Mouse (Mus musculus) forebrain, embryonic 13.5 days (tissue): Measurements from ENCODE around the gene AI413582. TPM values are rescaled to one million over a fixed set of nuclear protein-coding genes. Genes with fewer than 3 reads are reported as not detected.
A peak's percentile ranks its signal among the peaks of the same experiment; 100 is the strongest.

Experiments
- ATAC-seq: fragments of 200-750 bp; cut with Nextera tagmentation; 2 replicates; pipeline ENCODE4 v1.8.0; 2017
- H3K27ac ChIP-seq: fragments of 300-500 bp; sonication (generic); 2 replicates; pipeline ENCODE4 v1.5.1; 2015; ENCODE audit warnings: inconsistent platforms, mild to moderate bottlenecking, moderate library complexity
- H3K27me3 ChIP-seq: fragments of 300-500 bp; sonication (generic); 2 replicates; pipeline ENCODE4 v1.6.1; 2015; ENCODE audit warnings: mild to moderate bottlenecking, inconsistent platforms
- H3K36me3 ChIP-seq: fragments of 300-500 bp; sonication (generic); 2 replicates; pipeline ENCODE4 v1.6.1; 2015; ENCODE audit warnings: mild to moderate bottlenecking, inconsistent platforms; ENCODE audit not compliant: poor library complexity, severe bottlenecking
- H3K4me1 ChIP-seq: fragments of 300-500 bp; sonication (generic); 2 replicates; pipeline ENCODE4 v1.6.1; 2015; ENCODE audit warnings: inconsistent platforms
- H3K4me2 ChIP-seq: fragments of 300-500 bp; sonication (generic); 2 replicates; pipeline ENCODE4 v1.6.1; 2015; ENCODE audit warnings: inconsistent platforms, mild to moderate bottlenecking, moderate library complexity
- H3K4me3 ChIP-seq: fragments of 300-500 bp; sonication (generic); 2 replicates; pipeline ENCODE4 v1.5.1; 2015; ENCODE audit warnings: mild to moderate bottlenecking, inconsistent platforms
- H3K9ac ChIP-seq: fragments of 300-500 bp; sonication (generic); 2 replicates; pipeline ENCODE4 v1.6.1; 2015; ENCODE audit warnings: mild to moderate bottlenecking, inconsistent platforms
- H3K9me3 ChIP-seq: fragments of 300-500 bp; sonication (generic); replicated peaks from 2 replicates; pipeline ENCODE4 v1.6.1; 2016; ENCODE audit warnings: inconsistent platforms
- WGBS: fragments of 180-500 bp; shearing (Covaris S2); methylation state at CpG from one replicate; pipeline ENCODE4 v1.1.7; 2015; 5-methylcytosine and 5-hydroxymethylcytosine counted together
- polyA plus RNA-seq: library from polyadenylated mRNA; unstranded; fragments of >200 nt; fragmentation: Nextera tagmentation; extraction: Ambion mirVana; gene quantifications from 2 replicates; pipeline ENCODE4 v1.2.1, GENCODE M21; 2015

AI413582 gene
- polyA plus RNA-seq, 1 experiment from 2014 or later: 22.2 TPM

GRCm38 (mm10) chr17:27523121-27523520, 42.4 kb downstream of the AI413582 start:
- Histone ChIP-seq H3K9me3 (no peaks in the 10 kb centered on the region), H3K36me3 (no peaks in the 10 kb centered on the region), H3K4me3 (no peak overlapping the region), H3K4me1 (peaks cover 18% of the 10 kb centered on the region), H3K4me2 (no peak overlapping the region), H3K27me3 (peaks cover 43% of the 10 kb centered on the region), H3K27ac (no peak overlapping the region), H3K9ac (no peak overlapping the region)
- 62% methylated on average over 7 of the region's 7 CpGs for WGBS
- no peak for ATAC-seq

GRCm38 (mm10) chr17:27521303-27521702, 44.3 kb downstream of the AI413582 start, which contains the start of gene Grm4:
Gene Grm4, minus strand, starts transcription at chr17:27521403.
- Histone ChIP-seq H3K4me1 (peaks cover 27% of the 10 kb centered on the region), H3K4me3 (no peak within 1 kb of the TSS), H3K27ac (no peak within 1 kb of the TSS), H3K9me3 (no peaks in the 10 kb centered on the region), H3K36me3 (no peaks in the 10 kb centered on the region), H3K9ac (no peak within 1 kb of the TSS), H3K4me2 (peak within 1 kb of the TSS; percentile 42; the same call in 1 of the 2 replicates), H3K27me3 (peaks cover 61% of the 10 kb centered on the region)
- 85% methylated on average over 5 of the region's 5 CpGs for WGBS
- ATAC-seq: no peak

DNA sequence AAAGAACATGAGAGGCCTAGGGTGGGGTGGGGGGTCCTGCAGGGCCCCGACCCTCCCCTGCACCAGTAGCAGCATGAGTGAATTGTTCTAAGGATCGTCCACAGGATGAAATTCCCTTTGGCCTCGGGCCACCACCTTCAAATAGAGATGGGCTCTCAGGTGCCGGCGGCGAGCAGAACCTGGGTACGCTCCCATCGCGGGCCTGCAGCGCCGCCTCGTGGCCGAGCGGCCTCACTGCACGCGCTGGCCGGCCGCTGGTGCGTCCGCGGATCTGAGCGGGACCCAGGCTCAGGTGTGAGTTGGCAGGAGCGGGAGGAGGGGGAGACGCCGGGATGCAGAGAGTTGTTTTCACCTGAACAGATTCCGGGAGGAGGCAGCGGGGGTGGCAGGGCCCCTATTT, 45.0 kb downstream of the AI413582 start:
- under 1% methylated on average over 26 of the region's 27 CpGs for WGBS
- ATAC-seq: 0 out of 2 replicates have a peak, but pooled peaks have one; percentile 45
- Histone ChIP-seq H3K4me3 (no peak overlapping the region), H3K9ac (no peak overlapping the region), H3K4me2 (peak overlapping the region; percentile 42; the same call in 1 of the 2 replicates), H3K27ac (no peak overlapping the region), H3K4me1 (peaks cover 27% of the 10 kb centered on the region), H3K9me3 (no peaks in the 10 kb centered on the region), H3K27me3 (peaks cover 66% of the 10 kb centered on the region), H3K36me3 (no peaks in the 10 kb centered on the region)

GRCm38 (mm10) chr17:27518700-27519595, 46.6 kb downstream of the AI413582 start:
- no peak overlapping the region for H3K4me2 ChIP-seq
- 30% methylated on average over 15 of the region's 15 CpGs for WGBS
- no peaks in the 10 kb centered on the region for H3K9me3 ChIP-seq
- H3K27ac ChIP-seq: peak overlapping the region; percentile 6; the same call in 1 of the 2 replicates
- no peak overlapping the region for H3K4me3 ChIP-seq
- ATAC-seq: peak; percentile 16; the same call in 1 of the 2 replicates
- no peaks in the 10 kb centered on the region for H3K36me3 ChIP-seq
- H3K9ac ChIP-seq: peak overlapping the region; percentile 26; the same call in 1 of the 2 replicates
- H3K27me3 ChIP-seq: peaks cover 83% of the 10 kb centered on the region
- peaks cover 29% of the 10 kb centered on the region for H3K4me1 ChIP-seq

GRCm38 (mm10) chr17:27518296-27518695, 47.3 kb downstream of the AI413582 start:
- Histone ChIP-seq H3K27ac (peak overlapping the region; percentile 6; the same call in 1 of the 2 replicates), H3K4me2 (no peak overlapping the region), H3K9ac (no peak overlapping the region), H3K36me3 (no peaks in the 10 kb centered on the region), H3K27me3 (peaks cover 87% of the 10 kb centered on the region), H3K9me3 (no peaks in the 10 kb centered on the region), H3K4me1 (peaks cover 35% of the 10 kb centered on the region), H3K4me3 (no peak overlapping the region)
- WGBS: 10% methylated on average over 9 of the region's 9 CpGs
- ATAC-seq: peak; percentile 2; the same call in 1 of the 2 replicates

DNA sequence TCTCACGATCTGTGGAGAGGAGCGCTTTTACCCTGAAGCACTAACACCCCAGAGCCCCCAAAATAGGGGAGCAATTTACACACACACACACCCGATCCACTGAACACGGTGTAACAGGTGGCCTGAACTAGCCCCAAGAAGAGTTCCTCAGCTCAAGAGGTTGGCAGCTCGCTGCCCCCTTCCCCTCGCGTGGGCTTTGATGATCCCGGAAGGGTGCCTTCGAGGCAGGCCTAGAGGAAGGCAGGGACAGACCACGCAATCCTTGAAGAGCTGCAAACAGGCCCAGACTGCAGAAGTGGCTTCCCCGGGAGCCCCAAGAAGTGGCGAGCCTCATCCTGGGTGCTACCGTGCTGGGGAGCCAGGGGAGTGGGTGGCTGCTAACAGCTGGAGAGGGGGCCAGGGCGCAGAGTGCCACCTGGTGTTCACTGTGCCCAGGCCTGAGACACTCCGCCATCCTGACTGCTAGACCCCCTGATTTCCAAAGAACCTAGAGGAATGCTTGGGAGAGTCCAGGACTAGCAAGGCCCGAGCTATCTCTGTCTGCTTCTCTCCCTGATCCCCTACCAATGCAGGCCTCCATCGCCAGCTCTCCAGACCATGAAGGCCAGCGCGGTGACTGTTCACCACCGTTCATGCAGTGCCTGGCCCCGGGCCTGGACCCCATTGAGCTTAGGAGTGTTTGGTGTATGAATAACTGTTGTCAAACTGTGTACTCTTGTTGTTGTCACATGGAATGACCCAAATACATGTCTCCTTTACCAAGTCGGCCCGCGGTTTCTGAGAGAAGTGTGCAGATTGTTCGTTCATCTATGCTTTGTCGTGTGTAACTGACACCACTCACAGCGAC, 51.4 kb downstream of the AI413582 start:
- WGBS: 30% methylated on average over 27 of the region's 27 CpGs
- Histone ChIP-seq H3K4me2 (peak overlapping the region; percentile 96), H3K4me1 (peaks cover 57% of the 10 kb centered on the region), H3K27ac (no peak overlapping the region), H3K36me3 (no peaks in the 10 kb centered on the region), H3K27me3 (peaks cover 95% of the 10 kb centered on the region), H3K9ac (peak overlapping the region; percentile 75), H3K9me3 (no peaks in the 10 kb centered on the region), H3K4me3 (peak overlapping the region; percentile 58)
- ATAC-seq: peak; percentile 39; the same call in 1 of the 2 replicates

Other genes starting within 250 kb of the AI413582 start
- 2.2 and 2.4 TPM in 2 replicates for gene Grm4, start 44.4 kb downstream of the AI413582 start, polyA plus RNA-seq
- gene Hmga1, start 9.3 kb downstream of the AI413582 start, polyA plus RNA-seq: 147 and 165 TPM in 2 replicates
- 191 and 196 TPM in 2 replicates for gene Nudt3, start 57.7 kb upstream of the AI413582 start, polyA plus RNA-seq
- gene RPS10-NUDT3, start 69.5 kb upstream of the AI413582 start, polyA plus RNA-seq: not detected in 2 replicates
- gene Rps10, start 70.9 kb upstream of the AI413582 start, polyA plus RNA-seq: 659 and 777 TPM in 2 replicates
- 14.8 and 18.2 TPM in 2 replicates for gene Pacsin1, start 89.8 kb upstream of the AI413582 start, polyA plus RNA-seq
- gene Spdef, start 163.2 kb upstream of the AI413582 start, polyA plus RNA-seq: 0.38 and 0.75 TPM in 2 replicates